9 mouse cellular contexts compared by ENCODE assay signal in genomic region chr6:140547203-140547944, GRCm38 (mm10).
DNase-seq lines count a peak whose midpoint lies in the region; ATAC-seq and TF ChIP-seq lines count a peak whose summit lies in the region.
"Had no signal": no experiment of that assay in that cellular context is flagged by ENCODE, and none has a peak within 500 bp of the region (broad histone marks: within the 10 kb centered on the region; RNA-seq: fewer than 3 reads in every experiment).

No protein-coding gene starts in this region.

- no peaks in the 10 kb centered on the region for H3K4me1 ChIP-seq in hindbrain, postnatal 0 days (ENCODE audit: insufficient read depth, low read length)

- no peak overlapping the region for H3K4me2 ChIP-seq in hindbrain, postnatal 0 days (ENCODE audit: low read depth, low read length)

- WGBS in hindbrain, postnatal 0 days = 61% methylated on average over 11 of the region's 11 CpGs

- no peak overlapping the region for H3K4me3 ChIP-seq in layer of hippocampus, adult 2 months
- no peak overlapping the region for H3K4me3 ChIP-seq in hindbrain, postnatal 0 days (ENCODE audit: low read length)

- H3K27ac ChIP-seq in layer of hippocampus, adult 2 months = peak overlapping the region; percentile 47; the same call in 1 of the 2 replicates
- peak overlapping the region; percentile 3; the same call in 1 of the 2 replicates for H3K27ac ChIP-seq in hindbrain, postnatal 0 days

- H3K9me3 ChIP-seq in hindbrain, postnatal 0 days (ENCODE audit: low read length) = no peaks in the 10 kb centered on the region

- H3K27me3 ChIP-seq in hindbrain, postnatal 0 days (ENCODE audit: insufficient read depth, low read length) = no peaks in the 10 kb centered on the region
- H3K27me3 ChIP-seq: Patski had no signal

- no peak; the same call in 1 of the 2 replicates for ATAC-seq in hindbrain, postnatal 0 days

- intact Hi-C loops in left cerebral cortex, postnatal 4 days (cut with DNase I) = no loop called here

- H3K9ac ChIP-seq in hindbrain, postnatal 0 days (replicated peaks; ENCODE audit: low read length) = no peak overlapping the region

- TF ChIP-seq CTCF in layer of hippocampus, adult 2 months (conservative IDR thresholded peaks at IDR 0.05) = no peak
- no peak for TF ChIP-seq CTCF in hindbrain, postnatal 0 days (IDR thresholded peaks at IDR 0.05; ENCODE audit: low read depth)

- DNase-seq in embryo, embryonic 11 days = peak; percentile 19
- no peak for DNase-seq in embryo, embryonic 9.5 days (ENCODE audit: extremely low spot score)
- DNase-seq in layer of hippocampus, adult 2 months (ENCODE audit: low spot score in 2 of 2) = no peak
- no peak for DNase-seq in layer of hippocampus, adult 9-10 months (ENCODE audit: low spot score)
- DNase-seq in hindbrain, postnatal 0 days (ENCODE audit: low spot score) = peak; percentile 27
- DNase-seq in retina, embryonic 14.5 days (ENCODE audit: low spot score) = peak; percentile 27
- DNase-seq in left cerebral cortex, postnatal 4 days = no peak
- DNase-seq in cerebellum, adult 11-12 months = no peak

- H3K36me3 ChIP-seq in hindbrain, postnatal 0 days (ENCODE audit: insufficient read depth, low read length) = peaks cover 18% of the 10 kb centered on the region; the same call in 1 of the 2 replicates

Comparison
In these comparisons a context has a peak if more than half of its experiments do, and no peak if none do; other contexts are left out.
1. DNase-seq: peak in embryo, embryonic 11 days (single experiment), hindbrain, postnatal 0 days (single experiment) and retina, embryonic 14.5 days (single experiment); none in embryo, embryonic 9.5 days (single experiment), layer of hippocampus, adult 2 months (0 of 2), layer of hippocampus, adult 9-10 months (single experiment), left cerebral cortex, postnatal 4 days (single experiment) and cerebellum, adult 11-12 months (single experiment).